Mouse (Mus musculus): ENCODE results near the gene Rps6ka5.

The Rps6ka5 gene

DNA sequence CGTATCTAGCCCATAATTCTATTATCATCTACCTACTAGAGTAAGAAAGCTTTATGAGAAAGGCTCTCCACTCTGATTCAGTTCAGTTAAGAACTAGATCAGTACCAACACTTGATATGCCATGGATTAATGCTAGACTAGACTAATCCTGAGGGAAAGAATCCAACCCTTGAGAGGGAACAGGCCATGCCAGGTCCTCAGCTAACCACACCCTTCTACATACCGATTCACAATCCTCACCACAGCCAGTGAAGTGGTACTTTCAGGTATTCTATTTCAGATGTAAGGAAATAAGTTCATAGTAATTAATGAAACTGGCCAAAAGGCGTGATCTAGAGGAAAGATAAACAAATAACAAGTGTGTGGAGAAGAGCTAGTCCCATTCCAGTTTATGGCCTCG lies 70.8 kb downstream of the Rps6ka5 start:
- no peak for DNase-seq (ENCODE audit: low spot score)

DNA sequence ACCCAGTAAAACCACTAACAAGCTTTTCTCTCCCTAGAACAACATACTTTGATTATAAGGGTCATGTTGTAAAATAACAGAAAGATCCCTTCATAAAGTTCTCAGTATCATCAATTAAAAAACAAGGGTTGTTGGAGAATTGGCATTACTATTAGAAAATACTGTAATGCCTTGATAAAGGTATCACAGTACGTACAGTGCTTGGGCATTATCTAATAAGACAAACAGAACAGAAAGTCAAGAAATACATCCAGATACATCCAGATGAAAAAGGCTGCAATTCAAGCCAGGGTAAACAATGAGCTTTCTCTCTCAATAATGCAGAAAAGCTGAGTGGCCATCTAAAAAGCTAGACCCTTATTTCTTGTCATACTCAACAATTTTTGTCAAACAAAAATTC lies 84.8 kb downstream of the Rps6ka5 start:
- DNase-seq (ENCODE audit: low spot score) = no peak

DNA sequence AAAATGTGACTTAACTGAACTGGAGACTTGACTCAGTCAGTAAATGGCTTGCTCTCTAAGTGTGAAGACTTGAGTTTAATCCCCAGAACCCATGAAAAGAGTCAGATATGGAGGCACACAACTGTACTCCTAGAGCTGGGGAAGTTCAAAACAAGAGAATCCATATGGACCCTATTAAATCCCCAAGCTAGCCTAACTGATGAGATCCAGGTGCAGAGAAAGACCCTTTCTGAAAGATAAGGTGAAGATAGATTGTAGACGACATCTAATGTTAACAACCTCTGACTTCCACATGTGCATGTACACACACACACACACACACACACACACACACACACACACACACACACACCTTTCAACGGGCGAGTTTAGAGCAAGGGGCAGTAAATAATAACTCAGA lies 86.1 kb downstream of the Rps6ka5 start:
- no peak for DNase-seq (ENCODE audit: low spot score)

DNA sequence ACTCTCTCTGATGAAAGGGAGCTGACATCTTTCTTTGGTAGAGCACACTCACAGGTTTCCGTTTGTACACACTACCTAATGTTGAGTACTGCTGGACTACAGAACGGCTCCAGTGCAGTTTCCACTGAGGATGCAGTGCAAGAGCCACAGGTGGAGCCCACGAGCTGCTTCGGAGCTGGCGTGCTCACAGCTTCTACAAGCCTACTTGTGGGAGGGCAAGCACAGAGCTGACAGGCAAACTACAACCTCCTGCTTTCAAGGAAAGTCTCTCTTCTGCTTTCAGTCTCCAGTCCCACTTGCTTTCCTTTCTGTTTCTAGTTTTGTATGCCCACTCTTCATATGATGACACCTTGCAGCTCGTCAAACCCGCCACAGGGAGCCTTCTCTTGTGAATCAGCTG lies 87.1 kb downstream of the Rps6ka5 start:
- DNase-seq (ENCODE audit: low spot score) = peak; percentile 50

DNA sequence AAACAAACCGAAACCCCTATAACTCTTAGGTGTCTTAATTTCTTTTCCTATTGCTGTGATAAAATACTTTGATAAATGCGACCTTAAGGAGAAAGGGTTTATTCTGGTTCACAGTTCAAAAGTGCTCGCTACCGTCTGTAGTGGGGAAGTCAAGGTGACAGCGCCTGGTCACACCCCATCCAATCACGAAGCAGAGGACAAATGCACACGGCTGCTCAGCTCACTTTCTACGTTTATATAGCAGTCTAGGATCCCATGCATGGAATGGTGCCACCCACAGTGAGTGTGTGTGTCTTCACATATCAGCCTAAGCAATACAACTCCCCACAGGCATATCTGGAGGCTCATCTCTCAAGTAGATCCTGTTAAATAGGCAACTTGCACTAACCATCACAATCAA lies 88.9 kb downstream of the Rps6ka5 start:
- DNase-seq (ENCODE audit: low spot score) = no peak

DNA sequence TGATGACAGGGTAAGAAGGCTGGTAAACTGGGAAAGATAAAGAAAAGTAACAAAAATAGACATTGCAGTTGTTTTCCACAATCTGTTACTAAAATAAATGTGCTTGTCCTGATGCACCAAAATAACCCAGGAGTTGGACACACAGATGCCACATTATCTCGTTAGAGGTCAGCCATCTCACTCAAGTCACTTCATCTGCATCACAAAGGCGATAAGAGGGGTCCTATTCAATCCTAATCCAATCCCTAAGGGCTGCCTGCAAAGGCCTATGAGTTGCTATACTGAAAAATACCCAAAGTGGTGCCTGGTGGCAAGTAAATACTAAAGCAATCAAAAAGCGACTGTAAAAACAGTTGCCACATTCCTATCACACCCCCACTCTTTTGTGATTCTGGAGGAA lies 90.0 kb downstream of the Rps6ka5 start:
- no peak for DNase-seq (ENCODE audit: low spot score)

DNA sequence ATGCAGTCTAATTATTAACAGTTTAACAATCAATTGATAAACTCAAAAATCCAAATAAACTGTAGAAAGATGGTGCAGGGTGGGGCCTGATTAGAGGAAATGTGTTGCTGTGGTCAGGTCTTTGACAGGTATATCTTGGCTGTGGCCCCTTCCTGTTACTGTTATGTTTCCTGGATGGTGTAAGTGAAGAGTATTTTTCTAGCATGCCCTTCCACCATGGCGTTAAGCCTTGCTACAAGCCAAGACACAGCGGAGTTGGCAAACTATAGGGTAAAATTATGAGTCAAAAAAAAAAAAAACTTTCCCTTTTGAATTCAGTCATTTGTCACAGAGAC lies 90.5 kb downstream of the Rps6ka5 start:
- DNase-seq (ENCODE audit: low spot score) = peak; percentile 18

DNA sequence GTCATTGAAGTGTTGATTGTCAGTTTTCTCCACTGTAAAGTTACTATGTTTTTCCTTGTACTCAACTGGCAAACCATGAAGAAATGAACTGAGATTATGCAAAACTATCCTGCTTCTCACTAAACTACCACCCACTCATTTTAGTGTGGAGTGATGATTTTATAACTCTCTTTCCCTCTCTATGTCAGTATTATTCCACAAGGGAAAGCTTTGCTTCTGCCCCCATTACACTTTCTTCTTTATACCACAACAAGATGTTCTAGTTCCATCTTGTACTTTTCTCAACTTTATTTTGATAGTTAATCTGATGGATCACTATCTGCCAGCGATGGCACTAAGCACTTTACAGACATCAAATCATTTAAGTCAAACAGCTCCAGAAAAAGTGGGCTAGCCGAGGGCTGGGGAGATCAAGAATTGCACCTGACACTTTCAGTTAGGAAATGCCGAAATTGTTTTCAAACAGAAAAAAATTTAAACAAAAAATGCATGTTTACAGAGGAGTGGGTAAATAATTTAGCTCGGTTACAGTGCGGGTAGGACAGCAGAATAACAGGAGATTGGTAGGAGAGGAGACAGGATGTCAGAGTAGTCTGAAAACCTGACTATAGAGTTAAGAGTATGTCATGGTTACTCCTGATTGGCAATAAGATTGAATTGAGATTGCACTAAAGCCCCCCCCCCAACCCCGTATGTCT lies 91.0 kb downstream of the Rps6ka5 start:
- DNase-seq (ENCODE audit: low spot score) = no peak

DNA sequence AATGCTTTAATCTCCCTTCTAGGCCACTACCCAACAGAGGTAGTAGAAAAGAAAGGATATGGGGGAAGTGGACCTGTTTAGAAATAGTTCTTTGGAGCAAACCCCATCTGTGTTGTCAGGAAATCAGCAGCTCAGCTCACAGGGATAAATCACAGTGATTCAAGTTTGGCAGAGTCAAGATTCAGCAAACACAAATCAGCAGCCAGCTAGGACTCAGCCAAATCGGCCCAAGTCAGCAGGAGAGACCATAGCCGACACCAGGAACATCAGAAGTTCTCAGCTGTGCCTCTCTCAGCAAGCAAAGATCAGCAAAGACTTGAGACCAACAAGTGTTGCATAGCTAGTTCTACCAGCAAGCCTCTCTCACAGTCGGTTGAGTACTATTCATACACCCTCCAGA lies 93.6 kb downstream of the Rps6ka5 start:
- DNase-seq (ENCODE audit: low spot score) = no peak

DNA sequence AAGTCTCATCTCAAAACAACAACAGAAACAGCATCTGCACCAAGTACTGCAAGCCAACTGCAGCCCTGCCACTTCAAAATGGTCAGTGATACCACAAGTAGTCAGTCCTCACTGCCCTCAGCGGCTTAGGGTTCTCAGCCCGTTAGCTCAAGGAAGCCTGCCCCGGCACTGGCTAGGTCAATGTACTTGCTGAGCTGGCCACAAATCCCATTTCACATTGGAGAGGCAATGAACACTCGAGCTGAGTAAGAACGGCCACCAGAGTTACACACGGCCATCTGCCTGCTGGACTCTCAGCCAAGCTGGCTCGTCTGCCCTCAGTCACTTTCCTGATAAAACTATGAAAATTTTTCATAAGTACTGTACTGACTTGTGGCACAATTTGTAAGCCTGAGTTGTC lies 95.5 kb downstream of the Rps6ka5 start:
- DNase-seq (ENCODE audit: low spot score) = no peak

DNA sequence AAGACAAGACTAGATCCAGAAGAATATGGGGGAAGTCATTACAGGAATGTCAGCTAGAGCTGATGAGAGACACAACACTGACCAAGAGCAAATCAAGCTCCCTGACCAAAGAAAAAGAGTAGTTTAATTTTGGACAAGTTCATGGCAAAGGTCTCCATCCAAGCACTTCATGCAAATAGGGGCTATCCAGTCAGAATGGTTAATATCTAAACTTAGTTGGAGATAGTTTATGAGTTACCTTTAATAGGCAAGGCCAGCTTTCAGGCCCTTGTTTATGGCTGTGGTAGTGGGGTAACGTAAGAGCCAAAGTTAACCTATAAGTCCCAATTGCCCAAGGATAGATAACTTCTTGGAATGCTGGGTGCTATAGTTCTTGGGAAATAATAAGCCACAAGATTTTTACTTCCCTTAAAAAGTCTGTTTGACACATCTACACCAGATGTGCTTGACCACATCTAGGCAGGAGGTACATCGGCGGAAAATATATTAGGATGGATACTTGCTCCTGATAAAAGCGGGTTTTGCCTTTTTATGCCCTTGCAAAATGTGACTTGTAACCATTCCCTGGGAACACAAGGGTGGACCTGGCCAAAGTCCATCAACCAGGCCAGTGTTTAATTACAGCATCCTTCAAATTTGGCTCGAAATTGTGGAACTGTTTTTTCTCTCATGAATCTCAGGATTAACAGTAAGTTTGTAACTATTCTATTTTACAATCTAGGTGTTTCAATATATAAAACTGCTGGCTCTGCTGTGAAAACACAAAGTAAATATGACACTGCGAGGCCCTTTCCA lies 97.5 kb downstream of the Rps6ka5 start:
- no peak for DNase-seq (ENCODE audit: low spot score)

DNA sequence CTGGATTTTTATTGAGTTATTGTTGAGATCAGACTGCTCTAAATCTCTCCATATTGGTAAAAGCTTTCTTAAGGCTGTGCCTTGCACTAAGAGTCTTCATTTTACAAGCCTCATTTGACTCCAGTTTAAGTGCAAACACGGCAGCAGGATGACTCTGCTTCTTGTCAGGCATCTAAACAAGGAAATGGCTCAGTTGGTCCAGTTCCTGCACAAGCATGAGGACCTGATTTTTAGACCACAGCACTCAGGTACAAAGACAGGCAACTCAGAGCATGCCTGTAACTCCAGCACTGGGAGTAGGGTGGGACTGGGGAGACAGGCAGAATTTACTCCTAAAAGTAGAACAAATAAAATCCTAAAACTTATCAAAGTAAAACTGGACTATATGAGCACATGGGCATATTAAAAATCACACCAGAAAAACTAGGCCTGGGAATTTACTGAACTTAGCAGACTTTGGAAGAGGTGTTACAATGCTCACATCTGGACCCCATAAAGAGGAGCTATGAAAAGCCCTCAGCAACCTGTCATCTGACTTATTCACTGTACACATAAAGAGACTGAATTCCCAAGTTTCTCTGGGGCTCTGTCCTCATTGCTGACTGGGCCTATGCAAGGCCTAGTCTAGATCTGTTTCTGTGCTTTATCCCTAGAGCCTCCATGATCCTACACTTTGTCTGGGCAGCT lies 99.6 kb downstream of the Rps6ka5 start:
- DNase-seq (ENCODE audit: low spot score) = no peak

DNA sequence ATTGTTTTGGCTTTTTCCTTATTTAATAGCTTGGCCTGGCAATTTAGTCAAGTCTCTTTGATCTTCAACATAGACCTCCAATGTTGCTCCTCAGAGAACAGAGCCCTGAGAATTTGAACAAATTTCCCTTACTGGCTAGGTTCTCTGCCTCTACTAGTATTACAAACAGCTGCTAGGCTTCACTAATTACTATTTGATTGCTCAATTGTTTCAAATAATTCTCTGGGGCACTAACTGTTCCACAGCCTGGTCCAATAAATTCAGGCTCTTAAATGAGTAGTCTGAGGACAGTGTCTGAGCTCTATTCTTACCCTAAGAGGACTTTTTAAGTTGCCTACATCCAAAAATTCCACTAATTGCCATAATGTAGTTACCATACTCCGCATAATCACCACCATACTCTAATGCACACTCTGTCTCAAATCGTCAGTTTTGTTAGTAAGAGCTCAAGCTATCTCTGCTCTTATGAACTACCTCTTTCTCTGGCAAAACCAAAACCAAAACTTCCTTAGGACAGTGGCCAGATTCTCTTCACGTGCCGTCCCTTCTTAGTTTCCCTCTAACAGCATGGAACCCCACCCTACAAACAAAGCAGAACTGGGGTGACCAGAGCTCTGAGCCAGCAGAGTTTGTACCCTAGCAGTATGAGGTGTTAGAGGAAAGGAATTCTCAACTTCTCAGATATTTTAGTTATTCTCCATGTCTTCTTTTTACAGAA lies 100.4 kb downstream of the Rps6ka5 start:
- no peak for DNase-seq (ENCODE audit: low spot score)

DNA sequence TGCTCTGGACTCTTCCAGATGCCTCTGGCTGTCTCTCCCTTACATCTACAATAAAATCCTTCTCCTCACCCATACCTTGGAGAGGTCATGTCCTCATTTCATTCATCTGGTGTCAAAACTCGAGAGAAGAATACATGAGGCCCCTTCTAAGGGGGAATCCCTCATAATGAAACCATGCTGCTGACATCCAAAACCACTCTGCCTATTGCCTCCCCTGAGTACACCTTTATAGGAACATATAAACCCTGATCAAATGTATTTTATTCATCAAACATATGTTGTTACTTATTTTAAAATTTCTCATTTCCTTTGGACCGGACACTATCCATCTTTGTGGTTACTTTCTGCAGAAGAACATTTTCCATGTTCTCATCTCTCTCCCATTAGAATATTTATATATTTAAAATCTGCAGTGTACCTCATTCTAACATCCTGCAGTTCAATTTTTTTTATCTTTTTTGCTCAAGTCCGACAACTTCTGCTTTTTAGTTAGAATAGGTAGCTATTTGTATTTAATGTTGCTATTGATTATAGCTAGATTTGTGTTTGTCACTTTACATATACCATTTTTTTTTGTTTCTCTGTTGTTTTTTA lies 101.8 kb downstream of the Rps6ka5 start:
- DNase-seq (ENCODE audit: low spot score) = no peak

DNA sequence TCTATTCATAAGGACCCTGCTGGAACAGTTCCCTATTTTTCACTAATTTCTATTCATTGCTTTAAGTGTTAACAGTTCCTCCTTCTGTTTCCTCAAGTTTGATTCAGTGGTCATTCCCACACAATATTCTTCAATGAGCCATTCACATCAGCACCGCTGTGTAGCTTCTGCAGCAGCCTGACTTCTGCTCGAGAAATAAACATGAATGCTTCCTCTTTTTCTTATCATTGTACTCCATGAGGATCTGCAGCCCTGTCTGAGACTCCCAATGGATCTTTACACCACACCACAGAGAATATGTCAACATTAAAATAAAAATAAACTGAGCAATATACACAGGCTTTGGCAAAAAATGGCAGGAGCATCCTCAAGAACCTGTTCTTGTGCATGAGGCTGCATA lies 111.5 kb downstream of the Rps6ka5 start:
- no peak for DNase-seq (ENCODE audit: low spot score)

DNA sequence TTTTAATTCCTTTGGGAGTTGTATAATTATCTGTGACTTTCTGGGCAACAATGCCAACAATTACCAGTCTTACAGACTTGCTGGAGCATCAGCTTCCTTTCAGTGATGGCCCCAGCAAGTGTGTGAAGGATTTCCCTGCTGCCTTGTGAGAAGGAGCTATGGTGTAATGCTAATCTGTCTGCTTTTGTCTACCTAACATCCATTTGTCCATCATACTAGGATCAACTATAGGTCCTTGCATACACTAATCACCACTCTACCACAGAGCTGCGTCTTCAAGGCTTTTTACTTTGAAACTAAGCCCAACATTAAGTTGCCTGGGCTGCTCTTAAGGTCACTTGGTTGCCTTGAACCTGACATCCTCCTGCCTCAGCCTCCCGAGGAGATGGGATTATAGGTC lies 112.9 kb downstream of the Rps6ka5 start:
- DNase-seq (ENCODE audit: low spot score) = no peak

DNA sequence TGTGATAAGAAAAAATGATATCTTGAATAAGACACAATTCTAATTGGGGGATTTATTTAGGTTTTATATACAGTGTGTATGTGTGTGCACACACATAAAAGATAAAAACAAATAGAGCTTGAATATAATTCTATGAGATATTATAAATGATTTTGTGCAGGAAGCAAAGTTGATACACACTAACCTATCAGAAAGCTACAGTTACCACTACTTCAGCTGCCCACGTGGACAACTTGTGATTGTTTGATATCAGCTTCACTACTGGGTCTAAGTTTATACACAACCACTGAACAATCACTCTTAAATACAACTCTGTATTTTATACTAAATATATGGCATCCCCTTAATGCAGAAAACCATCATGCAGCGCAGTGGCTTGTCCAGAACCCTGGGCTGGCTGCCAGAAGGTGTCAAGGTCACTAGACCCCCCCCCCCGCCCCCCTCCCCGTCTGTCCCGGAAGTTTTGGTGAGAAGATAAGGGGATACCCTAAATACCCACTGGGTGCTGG lies 113.5 kb downstream of the Rps6ka5 start:
- DNase-seq (ENCODE audit: low spot score) = no peak

DNA sequence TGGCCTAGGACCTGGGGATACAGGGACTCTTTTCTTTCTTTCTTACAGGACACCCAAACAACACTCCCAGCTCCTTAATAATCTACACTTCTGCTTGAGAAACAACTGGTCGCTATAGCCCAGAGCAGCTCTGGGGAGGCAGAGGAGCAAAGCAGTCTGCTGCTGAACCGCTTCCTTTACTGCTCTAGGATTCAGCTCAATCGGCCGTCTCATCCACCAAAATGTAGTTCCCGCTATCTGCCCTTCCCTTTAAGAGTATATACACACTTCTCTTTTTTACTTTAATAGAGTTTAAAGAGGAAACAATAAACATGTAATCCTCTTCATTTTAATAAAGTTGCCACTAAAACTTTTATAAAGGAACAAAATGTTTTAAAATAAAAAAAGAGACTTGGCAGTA lies 117.0 kb downstream of the Rps6ka5 start:
- no peak for DNase-seq (ENCODE audit: low spot score)

DNA sequence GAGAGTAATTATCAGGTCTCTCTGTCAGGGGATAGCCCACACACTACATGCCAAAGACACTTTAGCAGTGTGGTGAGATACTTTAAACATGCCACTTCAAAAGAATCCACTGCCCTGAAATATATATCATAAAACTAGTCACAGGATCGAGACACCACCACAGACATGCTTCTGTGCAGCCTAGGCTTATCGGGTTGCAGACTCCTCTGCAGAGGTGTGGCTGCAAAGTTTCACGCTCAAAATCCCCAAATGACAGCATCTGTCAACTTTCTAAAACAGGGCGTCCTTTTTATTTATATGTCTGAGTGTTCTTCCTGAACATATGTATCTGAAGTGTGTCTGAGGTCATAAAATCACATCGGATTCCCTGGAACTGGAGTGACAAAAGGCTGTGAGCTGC lies 117.7 kb downstream of the Rps6ka5 start:
- DNase-seq (ENCODE audit: low spot score) = no peak

DNA sequence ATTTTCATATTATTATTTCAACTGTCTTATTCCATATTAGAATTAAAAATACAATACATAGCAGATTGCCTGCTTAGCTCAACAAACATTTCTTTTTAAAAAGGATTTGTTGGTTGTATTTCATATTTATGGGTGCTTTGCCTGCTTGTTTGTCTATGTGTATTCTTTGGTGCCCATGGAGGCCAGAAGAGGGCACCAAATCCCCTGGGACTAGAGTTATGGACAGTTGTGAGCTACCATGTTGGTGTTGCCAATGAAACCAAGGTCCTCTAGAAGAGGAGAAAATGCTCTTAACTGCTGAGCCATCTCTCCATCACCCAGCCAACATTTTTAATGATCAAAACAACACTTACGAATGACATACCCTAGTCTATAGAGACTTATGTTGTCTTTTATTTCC lies 120.0 kb downstream of the Rps6ka5 start:
- peak; percentile 4 for DNase-seq (ENCODE audit: low spot score)

DNA sequence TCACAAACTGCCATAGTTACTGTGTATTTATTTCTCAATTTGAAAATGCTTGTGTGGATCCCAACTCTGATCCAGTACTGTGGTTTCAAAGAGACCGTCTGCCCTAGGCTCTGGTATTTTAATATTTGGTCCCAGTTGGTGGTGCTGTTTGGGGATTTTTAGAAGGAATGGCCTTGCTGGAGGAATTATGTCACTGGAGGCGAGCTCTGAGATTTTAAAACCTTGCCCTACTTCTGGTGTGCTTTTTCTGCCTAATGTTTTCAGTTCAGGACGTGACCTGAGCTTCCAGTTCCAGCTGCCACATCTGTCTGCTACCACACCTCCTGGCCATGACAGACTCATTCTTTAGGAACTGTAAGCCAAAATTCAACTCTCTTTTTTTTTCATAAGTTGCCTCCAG lies 121.2 kb downstream of the Rps6ka5 start:
- no peak for DNase-seq (ENCODE audit: low spot score)

DNA sequence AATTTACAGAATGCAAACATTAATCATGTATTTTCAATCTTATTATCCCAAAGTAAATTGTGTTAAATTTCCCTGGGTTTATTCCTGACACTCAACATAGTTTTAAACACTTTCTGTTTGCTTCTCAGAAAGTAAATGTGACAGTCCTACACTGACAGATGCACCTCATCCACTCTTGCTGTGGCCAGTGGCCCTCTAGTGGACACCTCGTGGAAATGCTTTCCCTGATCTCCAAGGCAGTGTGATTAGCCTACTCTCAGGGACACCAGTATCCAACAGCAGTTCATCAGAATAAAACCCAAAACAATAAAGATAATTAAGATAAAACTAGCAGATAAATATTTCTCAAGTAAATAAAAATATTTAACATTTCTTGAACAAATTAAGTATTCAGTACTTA lies 122.2 kb downstream of the Rps6ka5 start:
- peak; percentile 50 for DNase-seq (ENCODE audit: low spot score)
